Mouse (Mus musculus): Measurements from ENCODE around the gene Fam155a.

DNA sequence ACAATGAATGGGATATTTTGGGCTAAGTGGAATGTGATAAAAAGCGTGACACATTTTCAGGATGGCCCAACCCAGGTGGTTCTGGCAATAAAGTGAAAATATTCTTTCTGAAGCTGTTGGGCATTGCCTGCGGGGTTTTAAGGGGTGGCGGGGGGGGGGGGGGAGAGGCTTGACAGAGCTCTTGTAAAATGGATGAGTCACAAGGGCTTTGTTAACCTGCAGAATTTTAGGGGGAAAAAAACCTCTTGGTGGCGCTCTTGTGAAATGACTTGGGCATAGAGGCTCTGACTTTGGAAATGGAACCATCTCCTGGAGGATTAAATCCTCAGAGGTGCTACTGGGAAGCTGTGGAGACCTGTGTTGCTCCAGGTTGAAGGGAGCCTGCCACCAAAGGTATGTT lies 309.9 kb downstream of the Fam155a start:
- no peak for TF ChIP-seq POLR2A (IDR thresholded peaks at IDR 0.05; ENCODE audit: low read depth, low read length)
- TF ChIP-seq ELF1 (IDR thresholded peaks at IDR 0.05; ENCODE audit: low read depth, low read length) = no peak
- TF ChIP-seq E2F4 (IDR thresholded peaks at IDR 0.05; ENCODE audit: insufficient replicate concordance, low read depth, low read length) = no peak
- no peak for TF ChIP-seq ZC3H11A (IDR thresholded peaks at IDR 0.05; ENCODE audit: low read depth, low read length)
